Mouse (Mus musculus): ENCODE results near the gene Trim29.

Gene Trim29

DNA sequence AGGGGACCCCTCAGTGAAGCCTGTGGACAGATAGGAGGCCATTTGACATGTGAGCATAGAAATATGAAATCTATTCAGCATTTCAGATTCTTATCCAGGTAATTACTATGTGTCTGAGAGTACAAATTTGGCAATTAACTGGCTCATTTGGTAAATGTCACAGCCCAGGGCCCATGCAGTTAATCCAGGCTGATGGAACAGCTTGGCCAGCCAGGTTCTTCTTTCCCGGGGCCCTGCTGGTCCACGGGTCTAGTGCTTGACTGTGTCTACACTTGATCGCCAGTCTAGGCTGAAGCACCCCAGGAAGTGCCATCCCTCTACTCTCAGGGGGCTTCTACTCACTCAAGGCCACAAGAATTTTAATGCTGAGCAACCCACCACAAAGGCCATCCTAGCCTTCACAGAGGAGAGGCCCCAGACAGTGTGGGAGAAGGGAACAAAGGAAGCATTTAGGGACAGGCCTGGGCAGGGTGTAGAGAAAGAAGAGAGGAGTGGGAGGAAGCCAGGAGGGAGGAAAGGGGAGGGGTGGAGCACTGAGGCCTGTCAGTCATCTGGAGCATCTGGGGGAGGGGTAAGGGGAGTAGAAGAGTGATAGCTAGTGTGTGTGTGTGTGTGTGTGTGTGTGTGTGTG, 4.8 kb downstream of the Trim29 start:
- no peak for DNase-seq (ENCODE audit: low spot score)

DNA sequence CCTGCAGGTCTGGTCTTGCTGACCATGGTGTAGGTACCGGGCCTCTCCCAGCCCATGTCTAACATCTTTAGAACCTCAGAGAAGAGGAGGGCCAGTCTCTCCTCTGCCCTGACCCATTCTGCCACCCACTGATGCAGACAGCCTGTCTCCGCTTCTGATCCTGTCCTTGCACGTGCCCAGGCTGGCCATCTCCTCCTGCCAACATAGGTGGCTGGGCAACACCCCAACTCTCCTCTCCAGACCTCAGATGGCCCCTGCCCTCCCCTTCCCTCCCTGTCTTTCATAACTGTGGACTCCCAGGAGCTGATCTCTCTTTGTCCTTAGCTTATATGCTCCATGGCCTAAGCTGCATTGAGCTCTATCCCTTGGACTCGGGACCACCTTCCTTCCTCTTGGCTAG, 5.8 kb downstream of the Trim29 start:
- no peak for DNase-seq (ENCODE audit: low spot score)

DNA sequence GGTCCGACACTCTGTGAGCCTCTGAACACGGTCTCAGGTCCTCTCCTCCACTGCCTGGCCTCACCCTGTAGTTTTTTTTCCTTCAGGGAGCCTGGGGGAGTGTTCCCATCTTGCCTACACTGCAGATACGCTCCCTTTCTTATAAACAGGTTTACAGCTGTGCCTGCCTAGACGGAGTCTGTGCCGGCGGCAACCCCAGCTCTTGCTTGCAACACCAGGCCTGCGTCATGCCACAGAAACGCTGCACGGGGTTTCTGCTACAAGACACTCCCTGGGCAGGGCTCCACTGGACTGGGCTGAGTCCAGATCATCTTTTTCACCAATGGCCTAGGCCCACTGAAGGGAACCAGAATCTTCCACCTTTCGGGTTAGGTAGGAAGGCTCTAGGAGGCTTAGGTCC, 8.0 kb downstream of the Trim29 start:
- DNase-seq (ENCODE audit: low spot score) = no peak

DNA sequence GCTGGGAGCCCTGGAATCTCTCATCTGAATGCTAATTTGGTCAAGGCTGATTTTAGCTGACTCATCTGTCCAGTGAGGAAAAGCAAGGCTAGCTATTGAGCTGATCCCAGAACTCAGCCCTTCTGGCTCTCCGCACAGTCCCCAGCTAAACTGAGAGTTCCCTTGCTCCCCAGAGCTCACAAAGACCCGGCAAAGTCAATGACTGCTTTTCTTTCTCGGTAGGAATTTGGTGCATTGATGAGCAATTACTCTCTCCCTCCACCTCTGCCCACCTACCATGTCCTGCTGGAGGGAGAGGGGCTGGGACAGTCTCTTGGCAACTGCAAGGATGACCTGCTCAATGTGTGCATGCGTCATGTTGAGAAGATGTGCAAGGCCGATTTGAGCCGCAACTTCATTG, 11.3 kb downstream of the Trim29 start:
- no peak for DNase-seq (ENCODE audit: low spot score)

DNA sequence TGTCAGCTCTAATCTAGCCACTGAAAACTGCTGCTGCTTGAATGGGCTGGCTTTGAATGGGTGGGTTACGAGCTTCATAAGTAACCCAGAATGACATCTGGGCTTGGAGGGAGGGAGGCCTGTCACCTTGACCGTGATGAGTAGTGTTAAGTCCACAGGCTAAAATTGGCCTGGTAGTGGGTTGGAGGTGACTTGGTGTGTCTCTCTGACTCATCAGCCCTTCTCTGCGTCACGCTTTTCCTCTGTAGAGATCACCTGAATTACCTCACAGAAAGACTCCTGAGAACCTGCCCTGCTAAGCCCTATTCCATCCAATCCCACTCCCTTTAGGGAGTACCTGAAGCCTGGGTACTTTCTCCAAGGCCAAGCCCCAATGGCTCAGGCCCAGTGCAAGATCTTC, 12.0 kb downstream of the Trim29 start:
- DNase-seq (ENCODE audit: low spot score) = no peak

DNA sequence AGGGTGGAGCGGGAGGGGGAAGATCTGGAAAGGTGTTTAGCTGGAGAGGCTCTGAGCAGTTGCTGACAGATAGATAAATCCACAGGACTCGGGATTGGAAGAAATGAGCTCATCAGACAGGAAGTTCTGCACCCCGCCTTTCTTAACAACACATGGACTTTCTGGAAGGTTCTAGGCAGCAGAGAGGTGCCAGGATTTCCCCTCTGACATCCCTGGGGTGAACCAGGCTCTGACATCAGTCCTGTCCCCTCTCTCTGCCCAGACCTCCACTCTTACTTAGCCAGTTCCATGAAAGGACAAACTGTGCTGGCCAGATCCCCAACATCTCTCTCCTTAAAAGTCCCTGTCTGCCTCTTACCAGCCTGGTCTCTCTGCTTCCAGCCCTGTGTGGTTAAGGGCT, 14.8 kb downstream of the Trim29 start:
- no peak for DNase-seq (ENCODE audit: low spot score)

DNA sequence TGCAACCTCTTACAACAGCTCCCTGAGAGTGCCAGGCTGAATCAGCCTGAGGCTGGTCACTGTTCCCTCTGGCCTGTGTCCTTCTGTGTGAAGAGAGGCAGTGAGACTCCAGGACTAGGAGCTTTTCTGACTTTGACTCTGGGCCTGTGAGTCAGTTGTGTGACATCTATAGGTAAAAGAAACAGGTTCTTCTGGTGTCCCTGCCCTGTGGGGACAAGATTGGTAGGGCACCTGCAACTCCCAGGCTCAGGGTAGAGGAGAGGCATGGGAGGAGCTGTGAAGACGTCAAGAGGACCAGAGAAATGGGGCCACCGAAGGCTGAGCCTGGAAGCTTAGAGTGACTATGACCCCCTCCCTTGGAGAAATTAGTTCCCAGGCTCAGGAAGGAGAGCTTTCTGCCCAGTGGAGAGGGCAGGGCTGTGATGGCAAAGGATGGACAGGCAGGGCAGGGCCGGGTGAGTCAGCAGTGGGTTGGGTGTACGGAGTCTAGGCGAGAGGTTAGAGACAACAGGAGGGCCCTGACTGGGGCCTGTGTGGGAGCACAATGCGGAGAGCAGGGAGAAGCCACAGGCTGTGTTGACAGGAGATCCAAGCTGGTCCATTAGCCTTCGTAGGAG, 15.5 kb downstream of the Trim29 start:
- no peak for DNase-seq (ENCODE audit: low spot score)

DNA sequence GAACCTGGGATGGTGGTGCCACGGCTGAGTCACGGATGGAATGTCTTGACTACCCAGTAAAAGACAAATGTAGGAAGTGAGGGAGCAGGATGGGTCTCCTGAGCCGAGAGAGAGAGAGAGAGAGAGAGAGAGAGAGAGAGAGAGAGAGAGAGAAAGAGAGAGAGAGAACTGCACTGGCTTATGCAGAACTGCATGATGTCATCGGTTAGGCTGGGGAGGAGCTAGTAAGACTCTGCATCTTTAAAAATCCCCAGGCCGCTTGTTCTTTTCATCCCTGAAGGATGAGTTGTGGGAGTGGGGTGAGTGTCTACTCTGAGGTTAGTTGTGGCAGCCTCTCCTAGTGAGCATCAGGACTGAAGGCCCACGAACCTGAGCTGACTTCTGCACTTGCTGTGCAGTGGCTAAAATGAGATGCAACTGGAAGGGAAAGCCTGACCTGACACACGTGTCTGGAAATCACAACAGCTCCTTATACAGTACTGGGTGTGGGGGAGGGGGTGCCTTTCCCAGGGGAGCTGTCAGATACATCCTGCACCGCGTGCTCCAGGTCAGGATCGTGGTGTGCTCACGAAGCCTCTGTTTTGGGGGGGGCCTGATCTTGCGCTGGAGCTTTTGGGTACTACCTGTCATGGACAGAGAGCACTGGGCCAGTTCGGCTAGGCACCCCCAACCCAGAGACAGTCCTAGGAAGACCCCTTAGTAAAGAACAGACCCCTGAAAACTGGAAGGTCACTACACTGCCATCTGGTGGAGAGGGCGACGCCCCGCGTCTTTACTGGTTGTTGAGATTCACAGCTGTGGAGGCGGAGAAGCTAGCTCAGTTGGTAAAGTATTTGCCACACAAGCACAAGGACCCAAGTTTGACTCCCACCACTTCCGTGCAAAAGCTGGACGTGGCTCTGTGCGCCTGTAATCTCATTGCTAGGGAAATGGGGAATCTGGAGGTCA, 16.8 kb downstream of the Trim29 start:
- DNase-seq (ENCODE audit: low spot score) = no peak

DNA sequence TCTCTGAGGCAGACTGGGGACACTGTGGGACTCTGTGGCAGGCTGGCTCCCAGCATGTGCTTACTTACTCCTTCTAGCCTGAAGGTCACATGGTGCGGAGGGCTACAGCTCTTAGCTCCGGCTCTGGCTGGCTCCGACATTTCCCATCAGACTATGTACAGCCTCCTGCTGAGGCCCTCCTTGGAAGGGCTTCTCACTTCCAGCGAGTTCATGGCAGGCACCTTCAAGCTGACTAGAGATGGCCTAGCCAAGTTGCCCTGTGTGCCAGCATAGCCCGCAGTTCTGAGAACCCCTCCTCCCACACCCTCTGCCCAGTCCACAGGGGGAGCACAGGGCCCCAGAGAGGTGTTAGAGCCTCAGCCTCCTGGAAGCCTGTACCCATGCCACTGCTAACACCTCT, 19.8 kb downstream of the Trim29 start:
- no peak for DNase-seq (ENCODE audit: low spot score)

DNA sequence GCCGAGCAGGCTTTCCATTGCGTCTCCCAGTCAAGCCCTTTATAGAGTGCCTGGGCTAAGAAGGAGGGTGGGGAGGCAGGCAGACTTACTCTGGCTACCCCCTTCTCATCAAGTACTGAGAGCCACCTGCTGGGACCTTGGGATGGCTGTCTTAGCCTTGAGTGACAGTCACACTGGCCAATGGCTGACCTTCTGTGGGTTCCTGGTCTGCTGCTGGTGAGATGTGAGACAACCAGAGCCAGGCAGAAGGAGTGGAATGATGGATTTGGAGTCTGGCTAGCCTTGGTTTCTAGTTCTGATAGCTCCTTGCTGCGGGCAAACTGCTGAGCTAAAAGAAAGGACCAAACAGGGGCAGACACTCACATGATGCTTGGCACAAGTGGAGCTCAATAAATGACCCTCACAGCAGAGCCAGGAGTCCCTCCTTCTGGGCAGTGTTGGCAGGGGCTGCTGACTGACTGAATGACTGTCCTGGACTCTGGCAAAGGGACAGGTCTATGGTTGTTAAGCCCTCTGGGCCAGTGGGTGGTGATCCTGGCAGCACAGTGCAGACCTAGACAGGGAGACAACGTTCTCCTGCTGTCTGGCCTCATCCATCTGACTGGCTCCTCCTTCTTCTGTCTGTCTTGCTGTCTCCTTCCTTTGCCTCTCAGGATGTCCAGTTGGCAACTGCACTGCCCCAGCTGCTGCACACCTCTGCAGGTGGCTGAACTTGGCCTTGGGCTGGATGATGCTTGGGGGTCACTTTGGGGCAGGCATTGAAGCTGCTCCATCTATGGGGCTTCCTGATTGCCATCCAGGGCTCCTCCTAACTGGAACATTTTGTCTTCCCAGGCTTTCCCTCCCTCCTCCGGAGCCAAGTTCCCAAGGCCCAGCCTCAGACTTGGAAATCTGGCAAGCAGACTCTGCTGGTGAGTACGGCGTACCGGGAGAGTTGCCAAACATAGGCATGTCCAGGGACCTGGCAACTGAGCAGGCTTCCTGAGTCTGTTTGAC, 21.1 kb downstream of the Trim29 start:
- peak; percentile 35 for DNase-seq (ENCODE audit: low spot score)

DNA sequence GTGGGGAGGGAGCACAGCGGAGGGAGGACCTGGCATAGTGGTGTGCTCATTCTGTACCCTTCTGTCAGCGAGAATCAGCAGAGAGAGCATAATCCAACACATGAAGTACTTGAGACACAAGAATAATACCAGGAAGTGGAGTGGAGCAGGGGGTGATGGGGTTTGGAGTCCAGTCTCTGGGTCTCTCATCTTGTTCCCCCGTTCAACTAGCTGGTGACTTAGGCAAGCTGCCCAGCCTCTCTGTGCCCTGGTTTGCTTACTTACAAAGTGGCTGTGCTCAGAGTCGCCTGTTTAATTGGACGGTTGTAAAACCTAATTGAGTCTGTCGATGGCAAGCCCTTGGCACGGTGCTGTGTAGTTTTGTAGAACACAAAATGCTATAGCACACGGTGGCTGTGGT, 23.8 kb downstream of the Trim29 start:
- no peak for DNase-seq (ENCODE audit: low spot score)

DNA sequence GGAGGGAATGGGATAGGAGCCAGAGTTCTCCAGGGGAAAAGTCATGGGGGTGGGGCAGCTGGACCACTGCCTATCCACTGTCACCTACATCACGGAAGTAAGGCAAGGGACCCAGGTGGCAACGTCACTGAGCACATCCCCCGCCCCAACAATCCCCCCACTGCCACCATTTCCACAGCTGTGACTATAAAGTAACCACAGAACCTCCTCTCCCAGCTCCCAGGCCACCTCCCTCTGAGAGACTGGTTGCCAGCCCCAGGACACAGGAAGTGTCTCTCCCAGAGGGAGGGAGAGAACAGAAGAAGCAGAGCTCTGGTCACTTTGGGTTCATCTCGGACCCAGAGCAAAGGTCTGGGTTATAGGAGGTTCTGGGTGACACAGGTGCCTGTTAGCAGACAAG, 27.0 kb downstream of the Trim29 start:
- DNase-seq (ENCODE audit: low spot score) = no peak

DNA sequence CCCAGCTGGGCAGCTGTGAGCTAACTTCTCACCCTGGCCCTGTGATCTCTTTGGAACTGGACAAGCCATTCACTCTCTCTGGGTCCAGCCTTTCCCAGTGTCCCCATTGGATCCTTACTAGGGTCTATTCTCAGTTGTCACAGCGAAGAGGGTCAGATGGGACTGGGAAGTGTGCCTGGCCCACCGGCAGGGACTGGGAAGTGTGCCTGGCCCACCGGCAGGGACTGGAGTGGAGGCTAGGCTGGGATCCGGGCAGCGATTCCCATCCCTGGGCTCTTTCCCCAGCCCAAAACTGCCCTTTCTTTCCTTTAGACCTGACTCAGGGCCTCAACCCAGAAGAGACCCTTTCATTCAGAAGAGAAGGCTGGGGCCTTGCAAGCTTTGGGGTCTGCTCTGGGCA, 27.4 kb downstream of the Trim29 start:
- DNase-seq (ENCODE audit: low spot score) = no peak

DNA sequence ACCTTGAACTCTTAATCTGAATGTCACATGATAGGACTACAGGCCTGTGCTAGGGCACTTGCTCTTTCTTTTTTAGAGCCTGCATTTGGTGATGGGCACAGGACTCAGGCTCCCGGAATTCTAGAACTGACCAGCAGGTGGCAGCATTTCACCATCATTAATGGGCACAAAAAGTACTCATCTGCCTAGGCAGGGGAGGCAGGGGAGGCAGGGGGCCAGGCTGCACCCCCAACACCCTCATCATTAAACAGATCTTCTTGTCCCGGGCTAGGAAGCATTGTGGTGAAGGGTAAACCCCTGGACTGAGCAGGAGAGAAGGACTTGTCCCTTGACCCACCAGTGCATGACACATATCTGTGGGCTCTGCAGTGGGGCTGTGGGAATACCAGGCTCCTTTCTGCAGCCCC, 29.0 kb downstream of the Trim29 start:
- DNase-seq (ENCODE audit: low spot score) = peak; percentile 80

DNA sequence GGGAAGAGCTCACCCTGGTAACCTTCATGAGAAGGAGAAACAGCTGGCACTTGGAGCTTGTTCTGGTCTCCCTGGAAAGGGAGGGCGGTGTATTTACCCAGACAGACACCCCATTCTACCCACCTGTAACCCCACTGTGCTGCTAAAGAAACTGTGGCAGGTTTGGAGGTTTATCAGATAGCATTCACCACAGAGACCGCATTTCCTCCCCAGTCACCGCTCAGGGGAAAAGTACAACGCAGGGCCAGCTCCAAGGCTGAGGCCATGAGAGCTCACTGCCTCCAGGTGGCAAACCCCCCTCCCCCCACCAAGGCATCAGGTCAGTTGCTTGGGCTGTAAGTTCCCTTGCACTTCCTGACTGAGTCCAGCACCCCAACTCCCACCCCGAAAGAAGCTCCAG, 39.4 kb downstream of the Trim29 start:
- no peak for DNase-seq (ENCODE audit: low spot score)

DNA sequence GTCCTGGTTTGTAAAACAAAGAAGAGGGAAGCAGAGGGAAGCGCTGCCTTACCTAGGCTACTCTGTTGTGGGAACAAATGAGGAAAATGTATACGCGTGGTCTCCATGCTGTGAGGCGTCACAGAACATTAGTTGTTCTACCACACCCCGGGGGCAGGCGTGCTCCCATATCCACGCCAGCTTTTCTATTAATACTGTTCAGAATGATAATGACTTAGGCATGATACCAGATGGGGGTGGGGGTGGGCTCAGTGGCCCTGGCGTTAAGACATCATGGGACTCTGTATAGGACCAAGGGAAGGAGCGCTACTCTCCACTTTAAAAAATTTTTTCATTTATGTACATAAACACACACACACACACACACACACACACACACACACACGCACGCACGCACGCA, 40.4 kb downstream of the Trim29 start:
- no peak for DNase-seq (ENCODE audit: low spot score)

DNA sequence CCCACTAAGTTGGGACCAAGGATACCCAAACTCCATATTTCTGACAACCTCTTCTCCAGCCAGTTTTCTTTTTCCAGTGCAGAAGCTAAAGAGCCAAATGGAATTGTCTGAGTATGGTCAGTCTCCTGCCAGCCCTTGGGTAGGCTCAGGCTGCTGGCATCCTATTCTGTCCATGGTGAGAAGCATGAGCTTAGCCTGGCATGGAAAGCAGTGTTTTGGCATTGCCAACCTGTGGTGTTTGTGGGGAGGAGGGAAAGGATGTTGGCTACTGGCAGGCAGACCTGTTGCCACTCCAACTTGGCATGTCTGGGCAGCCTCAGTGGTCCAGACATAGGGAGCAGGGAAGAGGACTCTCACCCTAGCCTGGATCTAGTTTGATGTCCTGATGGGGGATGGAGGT, 46.4 kb downstream of the Trim29 start:
- no peak for DNase-seq (ENCODE audit: low spot score)

DNA sequence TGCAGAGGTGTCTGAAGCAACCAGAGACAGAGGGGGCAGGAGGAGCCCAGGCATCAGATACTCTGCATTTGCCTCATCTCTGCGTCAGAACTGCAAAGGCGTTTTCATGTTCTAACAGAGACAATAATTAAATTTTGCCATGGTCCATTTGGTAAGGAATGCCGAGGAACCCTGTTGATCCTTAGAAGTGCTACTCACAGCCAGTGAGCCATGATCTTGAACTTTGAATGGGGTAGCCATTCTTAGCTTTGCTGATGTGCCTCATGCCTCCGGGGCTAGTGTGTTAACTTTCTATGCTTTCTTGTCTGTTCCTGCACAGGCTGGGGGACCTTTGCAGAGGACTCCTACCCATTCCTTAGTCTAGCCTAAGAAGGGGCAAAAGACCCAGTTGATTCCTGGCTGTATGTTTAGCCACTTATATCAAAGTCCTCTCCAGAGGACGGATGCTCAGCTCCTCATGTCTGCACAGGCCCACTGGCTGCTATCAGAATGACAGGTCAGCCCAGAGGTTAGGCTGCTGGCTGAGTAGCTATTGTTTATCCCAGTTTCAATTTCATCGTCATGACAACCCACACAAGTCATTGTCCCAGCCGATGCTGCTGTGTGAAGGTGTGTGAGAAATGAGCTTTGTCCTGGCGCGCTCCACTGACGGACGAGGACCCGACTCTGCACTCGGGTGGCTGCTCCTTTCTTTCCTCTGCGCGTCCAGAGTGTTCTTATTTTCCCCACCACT, 48.1 kb downstream of the Trim29 start:
- DNase-seq (ENCODE audit: low spot score) = no peak

DNA sequence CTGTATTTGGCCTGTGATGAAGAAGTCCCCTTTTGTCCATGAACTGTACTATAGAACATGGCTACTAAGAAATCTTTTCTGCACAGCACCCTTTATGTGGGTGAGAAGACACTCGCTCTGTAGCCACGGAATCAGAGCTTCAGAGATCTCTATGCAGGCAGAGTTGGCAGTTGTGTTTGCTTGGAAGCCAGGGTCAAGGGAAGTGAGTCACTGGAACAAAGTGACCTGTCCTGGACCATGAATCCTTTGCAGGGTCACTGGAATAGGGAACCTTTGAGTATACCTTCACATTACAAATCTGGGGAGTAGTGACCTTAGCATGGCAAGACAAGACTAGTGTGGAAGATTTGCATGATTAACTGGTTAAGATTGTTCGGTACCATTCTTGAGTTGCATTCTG, 58.1 kb downstream of the Trim29 start:
- DNase-seq (ENCODE audit: low spot score) = no peak

DNA sequence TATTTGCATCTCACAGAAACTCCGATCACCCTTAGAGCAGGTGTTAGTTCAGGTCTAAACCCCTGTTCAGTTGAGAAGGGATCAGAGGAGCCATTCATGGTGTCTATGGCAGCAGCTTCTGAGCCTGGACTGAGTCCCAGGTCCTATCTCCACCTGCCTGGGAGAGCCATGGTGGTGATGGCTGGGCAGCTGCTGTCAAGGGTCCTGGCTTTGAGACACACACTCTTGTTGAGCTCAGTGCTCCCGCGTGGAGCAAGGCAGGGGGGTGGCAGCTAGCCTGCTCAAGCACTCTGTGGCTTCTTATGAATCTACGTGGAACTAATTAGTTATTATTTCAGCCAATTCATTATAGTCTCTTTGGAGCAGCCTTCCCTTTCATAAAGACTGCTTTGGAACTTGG, 73.2 kb downstream of the Trim29 start:
- DNase-seq (ENCODE audit: low spot score) = no peak

DNA sequence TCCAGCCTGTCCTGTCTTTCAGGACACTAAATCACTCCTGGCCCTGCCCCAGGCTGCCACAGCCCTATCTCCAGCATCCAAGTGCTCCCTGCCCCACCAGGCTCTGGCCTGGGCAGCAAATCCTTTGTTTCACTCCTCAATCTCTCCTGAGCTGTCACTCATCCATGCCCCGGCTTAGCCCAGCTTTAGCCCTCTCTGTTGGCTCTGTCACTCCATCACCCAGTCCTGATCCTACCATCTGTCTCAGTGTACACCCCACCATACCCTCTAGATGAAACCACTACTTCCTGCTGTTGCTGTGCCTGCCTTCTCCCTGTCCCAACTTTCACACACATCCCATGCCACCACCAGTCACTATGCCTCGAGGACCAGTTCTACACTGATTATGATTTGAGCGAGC, 73.8 kb downstream of the Trim29 start:
- DNase-seq (ENCODE audit: low spot score) = no peak

Data from layer of hippocampus, adult 9-10 months (tissue).